ENCODE assay signal across 14 mouse cellular contexts in the genomic region with DNA sequence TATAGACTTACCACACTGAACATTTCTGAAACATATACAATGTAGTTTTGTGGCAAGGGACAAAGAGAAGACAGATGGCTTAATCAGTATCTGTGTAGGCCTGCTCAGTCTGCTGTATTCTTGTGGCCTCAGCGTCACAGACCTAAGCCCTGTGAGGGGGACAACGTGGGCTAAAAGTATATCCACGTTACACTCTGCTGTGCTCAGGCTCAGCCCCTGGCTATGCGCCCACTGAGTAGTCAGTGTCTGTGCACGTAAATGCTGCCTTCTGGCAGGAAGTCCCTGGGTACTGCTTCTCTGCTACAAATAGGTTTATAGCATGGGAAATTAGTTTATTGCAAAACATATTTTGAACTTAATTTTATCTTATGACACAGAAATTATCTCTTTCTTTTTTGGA.
DNase-seq lines count a peak whose midpoint lies in the region; ATAC-seq and TF ChIP-seq lines count a peak whose summit lies in the region.
"Had no signal": no experiment of that assay in that cellular context is flagged by ENCODE, and none has a peak within 500 bp of the region (broad histone marks: within the 10 kb centered on the region; RNA-seq: fewer than 3 reads in every experiment).

No protein-coding gene starts in this region.

- H3K4me1 ChIP-seq in forebrain, postnatal 0 days (ENCODE audit: insufficient read depth) = no peaks in the 10 kb centered on the region

- no peak overlapping the region for H3K4me3 ChIP-seq in forebrain, postnatal 0 days (ENCODE audit: low read depth, low read length)
- H3K4me3 ChIP-seq: heart, adult 2 months had no signal

- H3K36me3 ChIP-seq in forebrain, postnatal 0 days (ENCODE audit: insufficient read depth) = peaks cover 7% of the 10 kb centered on the region; the same call in 1 of the 2 replicates

- no peak overlapping the region for H3K9ac ChIP-seq in forebrain, postnatal 0 days

- 0 out of 2 replicates have a peak, but pooled peaks have one; percentile 21 for ATAC-seq in forebrain, postnatal 0 days
- ATAC-seq: activated CD4-positive, CD25-positive, alpha-beta regulatory T cell, adult 4 months had no signal

- H3K27me3 ChIP-seq in forebrain, postnatal 0 days (ENCODE audit: insufficient read depth, low read length) = no peaks in the 10 kb centered on the region

- TF ChIP-seq CTCF in forebrain, postnatal 0 days (IDR thresholded peaks at IDR 0.05; ENCODE audit: low read depth) = no peak

- H3K27ac ChIP-seq in forebrain, postnatal 0 days (ENCODE audit: low read depth, low read length) = no peak overlapping the region
- H3K27ac ChIP-seq: heart, adult 2 months had no signal

- no peak overlapping the region for H3K4me2 ChIP-seq in forebrain, postnatal 0 days (ENCODE audit: low read depth)

- DNase-seq in cerebellum, adult 9-10 months = peak; percentile 52
- DNase-seq in cerebellum, adult 11 months = no peak
- peak; percentile 35 for DNase-seq in left cerebral cortex, adult 18-20 months (ENCODE audit: low spot score in 2 of 2)
- DNase-seq in left cerebral cortex, adult 9 months (ENCODE audit: low spot score in 2 of 2) = no peak
- DNase-seq in brain, adult 2 months (ENCODE audit: low read depth, low spot score) = peak; percentile 73
- no peak for DNase-seq in forebrain, postnatal 0 days
- no peak for DNase-seq in thymus, postnatal 14 days
- DNase-seq in kidney, adult 18-20 months = no peak
- DNase-seq: heart, adult 2 months; heart, postnatal 4 days; kidney, adult 2 months; lung, postnatal 10 days; thymus, postnatal 25 days had no signal

- H3K9me3 ChIP-seq in forebrain, postnatal 0 days (ENCODE audit: low read length) = no peaks in the 10 kb centered on the region

- 41% methylated on average over 5 of the region's 5 CpGs for WGBS in forebrain, postnatal 0 days

Comparison
In these comparisons a context has a peak if more than half of its experiments do, and no peak if none do; other contexts are left out.
1. DNase-seq: peak in cerebellum, adult 9-10 months (single experiment), left cerebral cortex, adult 18-20 months (2 of 2) and brain, adult 2 months (single experiment); none in cerebellum, adult 11 months (single experiment), left cerebral cortex, adult 9 months (0 of 2), forebrain, postnatal 0 days (single experiment), thymus, postnatal 14 days (single experiment) and kidney, adult 18-20 months (single experiment).